Mouse (Mus musculus) cerebellum, adult 11 months (tissue): ENCODE data around the gene Fntb.

Source experiments
- DNase-seq: peaks from one replicate; pipeline ENCODE4 v3.0.0; 2022

Fntb gene

DNA sequence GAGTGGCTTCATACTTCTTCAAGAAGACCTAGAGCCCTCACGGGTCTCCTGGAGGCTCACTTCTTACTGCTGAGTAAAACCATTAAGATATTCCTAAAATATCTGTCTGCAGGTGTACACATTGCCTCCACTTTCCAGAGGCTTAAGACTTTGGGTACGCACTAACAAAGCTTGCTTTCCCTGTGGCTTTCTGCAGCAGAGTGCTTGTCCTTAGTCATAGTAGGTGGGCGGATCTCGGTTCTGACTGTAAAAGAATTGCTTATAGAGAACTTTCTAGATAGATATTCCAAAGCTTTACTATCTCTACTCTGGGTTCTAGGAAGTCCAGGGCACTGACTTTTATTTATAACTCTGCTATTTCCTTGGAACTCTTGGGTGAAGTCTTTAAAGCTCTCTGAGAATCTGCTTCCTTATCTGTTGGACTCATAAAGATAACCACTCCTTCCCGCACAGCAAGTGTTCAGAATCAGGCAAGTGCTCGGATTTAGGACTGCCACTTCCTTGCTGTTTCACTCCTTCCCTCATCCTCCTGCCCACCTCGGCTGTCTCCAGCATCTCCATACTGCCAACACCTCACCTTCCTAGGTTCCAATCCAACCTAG is 31.6 kb downstream of the Fntb start:
- no peak for DNase-seq

DNA sequence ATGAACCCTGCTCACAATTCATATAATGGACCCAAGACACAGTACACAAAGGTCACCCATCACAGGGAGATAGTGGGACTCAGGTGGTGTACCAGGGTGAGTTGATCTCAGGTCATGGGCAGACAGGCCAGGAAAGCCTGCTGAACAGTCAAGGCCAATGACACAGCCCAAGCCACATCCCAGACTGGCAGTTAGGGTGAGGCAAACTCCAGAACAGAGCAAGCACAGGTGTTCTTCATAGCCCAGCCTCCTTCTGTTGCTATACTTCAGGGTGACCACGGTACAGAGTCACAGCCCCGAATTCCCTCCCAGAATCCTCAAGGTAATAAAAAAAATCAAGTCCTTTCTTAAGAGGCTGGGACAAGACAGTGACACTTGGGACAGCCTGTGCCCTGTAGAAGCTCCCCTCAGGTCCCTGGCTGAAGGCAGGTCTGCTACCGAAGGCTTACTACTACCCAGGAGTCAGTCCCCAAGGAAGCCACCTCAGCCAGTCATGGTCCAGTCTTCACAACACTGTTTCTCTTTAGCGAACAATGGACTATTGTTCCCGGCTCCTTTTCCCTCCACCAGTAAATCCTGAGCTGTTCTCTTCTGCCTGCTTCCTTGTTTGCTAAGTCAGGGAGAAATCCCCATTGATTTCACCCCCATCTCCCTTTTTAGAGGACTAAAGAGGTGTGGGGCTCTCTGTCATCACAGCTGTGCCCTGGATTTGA is 32.8 kb downstream of the Fntb start:
- no peak for DNase-seq

DNA sequence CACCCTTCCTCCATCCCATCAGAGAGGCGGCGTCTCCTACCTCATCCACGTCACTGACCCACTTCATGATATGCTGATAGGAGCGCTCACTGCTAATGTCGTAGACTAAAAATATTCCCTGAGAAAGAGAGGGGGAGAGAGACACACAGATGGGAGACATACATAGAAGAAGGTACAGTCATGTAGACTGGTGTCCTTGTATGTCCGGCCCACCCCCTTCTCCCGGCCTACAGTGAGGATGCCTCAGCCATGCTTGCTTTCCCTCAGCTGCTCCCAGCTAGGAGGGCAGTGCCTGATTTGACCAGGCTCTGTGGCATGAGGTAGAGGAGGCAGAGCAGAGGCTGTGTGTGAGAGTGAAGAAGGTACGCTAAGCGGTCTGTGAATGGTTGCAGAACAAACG is 37.6 kb downstream of the Fntb start:
- no peak for DNase-seq

DNA sequence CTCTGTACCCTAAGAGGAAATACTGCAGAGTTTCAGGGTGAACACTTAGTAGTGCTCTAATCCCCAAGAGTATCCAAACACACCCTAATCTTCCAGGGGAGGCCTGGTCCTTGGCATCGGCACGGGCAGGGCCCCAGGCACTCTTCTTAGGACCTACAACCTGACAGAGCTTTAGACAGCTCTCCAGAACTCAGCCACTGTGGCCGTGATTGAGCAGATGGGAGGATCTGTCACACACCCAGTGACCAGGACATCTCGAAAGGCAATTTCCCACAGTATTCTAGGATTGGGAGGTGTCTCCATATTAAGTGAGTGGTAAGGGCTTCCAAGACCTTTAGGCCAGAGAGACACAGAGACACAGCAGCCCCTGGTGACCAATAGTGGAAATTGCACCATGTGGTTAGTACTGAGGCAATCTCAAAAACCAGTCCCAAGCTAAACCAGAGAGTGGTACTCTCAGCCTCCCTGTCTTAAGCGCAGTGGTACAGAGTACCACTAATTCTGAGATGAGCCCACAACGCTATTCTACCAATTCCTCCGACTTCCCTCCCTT is 38.4 kb downstream of the Fntb start:
- DNase-seq, result peak; percentile 67

DNA sequence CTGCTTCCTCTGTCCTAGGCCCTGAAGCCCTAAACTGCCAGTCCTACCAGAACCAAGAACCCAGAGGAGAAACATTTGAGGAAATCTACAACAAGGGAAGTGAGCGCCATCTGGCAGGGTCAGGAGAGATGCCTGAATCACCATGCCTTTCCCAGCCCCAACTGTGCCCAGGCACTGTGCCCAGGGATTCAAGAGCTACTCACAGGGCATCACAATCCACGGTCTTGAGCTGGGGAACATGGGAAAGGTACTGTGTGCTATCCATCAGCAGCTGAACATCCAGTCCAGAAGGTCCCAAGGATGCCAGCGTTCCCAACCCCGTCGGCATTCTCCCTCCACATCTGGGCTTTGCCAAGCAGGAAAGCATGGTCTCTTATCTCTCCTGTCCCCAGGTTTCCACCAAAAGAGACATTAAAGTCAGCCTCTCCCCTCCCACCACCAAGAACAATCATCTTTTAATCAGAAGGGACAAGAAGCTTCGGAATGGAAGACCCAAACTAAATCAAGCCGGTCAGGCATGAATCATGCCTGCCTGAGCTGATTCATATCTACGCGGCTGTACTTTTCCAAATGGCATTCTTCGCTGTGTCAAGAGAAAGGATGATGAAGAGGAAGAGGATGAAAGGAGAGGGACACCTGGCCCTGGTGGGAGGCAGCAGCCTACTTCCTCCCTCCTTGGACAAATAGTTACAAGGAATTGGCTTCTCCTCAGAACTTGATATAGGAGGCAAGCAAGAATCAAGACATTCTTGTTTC is 39.8 kb downstream of the Fntb start:
- peak; percentile 97 for DNase-seq

DNA sequence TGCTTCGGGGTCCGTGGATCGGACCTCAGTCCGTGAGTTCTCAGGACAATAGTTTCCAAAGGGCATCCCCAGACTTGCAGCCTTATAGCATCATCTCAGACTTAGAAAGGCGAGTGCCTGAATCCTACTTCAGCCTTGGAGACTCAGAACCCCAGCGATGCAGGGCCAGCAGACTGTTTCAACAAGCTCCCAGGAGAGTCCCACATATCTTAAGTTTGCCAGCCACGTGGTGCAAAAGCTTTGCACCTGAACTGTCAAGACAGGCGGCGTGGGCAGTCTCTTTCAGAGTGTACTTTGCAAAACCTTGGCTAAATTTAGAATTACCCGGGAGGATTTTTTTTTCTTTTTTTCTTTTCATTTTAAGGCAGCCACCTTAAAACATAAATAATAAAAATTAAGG is 42.4 kb downstream of the Fntb start:
- DNase-seq, result no peak

DNA sequence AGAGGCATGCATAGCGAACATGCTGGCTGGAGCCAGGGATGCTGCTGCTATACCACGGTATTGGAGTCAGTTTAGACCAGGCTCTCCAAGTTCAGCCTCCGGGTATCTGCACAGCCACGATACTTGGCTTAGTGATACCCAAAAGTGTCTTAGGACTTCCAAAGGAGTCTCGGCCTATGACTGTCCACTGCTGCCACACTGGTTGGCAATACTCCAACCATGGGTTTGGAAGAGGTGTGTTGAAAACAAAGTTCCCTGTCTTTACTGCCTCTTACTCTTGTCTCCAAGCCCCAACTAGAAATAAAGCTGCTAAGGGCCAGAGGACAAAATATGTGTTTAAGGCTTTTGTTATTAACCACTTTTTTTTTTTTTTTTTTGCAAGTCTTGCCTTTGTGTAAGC is 45.1 kb downstream of the Fntb start:
- DNase-seq, result no peak

DNA sequence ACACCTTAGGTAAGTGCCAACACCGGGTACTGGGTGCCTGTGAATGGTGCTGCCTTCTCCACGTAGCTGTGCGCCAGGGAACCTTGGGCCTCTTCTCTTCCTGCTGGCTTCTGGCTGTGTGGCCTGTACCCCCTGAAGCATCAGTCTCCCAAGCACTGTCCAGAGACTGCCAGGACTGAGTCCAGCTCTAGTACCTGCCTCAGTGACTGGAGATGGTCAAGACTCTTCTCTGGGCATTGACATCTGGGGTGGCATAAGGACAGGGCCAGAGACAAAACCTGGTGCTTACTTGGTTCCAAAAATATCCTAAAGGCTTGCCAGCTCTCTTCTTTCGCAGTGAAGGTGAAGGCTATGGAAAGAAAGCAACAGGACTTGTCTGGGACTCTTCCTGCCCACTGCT is 45.6 kb downstream of the Fntb start:
- peak; percentile 55 for DNase-seq

DNA sequence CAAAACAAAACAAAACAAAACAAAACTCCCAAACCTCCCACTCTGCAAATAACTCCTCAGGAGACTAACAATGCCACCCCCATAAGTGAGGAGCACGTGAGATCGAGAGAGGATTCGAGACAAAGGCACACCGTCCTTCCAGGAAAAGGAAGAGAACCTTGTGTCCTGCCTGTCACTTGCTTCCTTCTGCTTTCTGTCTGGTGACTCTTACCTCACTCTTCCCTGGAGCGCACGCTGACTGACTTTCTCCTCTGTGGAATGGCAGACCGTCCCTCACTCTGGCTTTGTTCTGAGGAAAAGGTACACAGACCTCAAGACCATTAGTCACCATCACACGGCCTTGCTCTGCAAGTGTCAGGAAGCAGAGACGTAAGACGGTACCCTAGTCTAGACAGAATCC is 48.2 kb downstream of the Fntb start:
- DNase-seq, result no peak

DNA sequence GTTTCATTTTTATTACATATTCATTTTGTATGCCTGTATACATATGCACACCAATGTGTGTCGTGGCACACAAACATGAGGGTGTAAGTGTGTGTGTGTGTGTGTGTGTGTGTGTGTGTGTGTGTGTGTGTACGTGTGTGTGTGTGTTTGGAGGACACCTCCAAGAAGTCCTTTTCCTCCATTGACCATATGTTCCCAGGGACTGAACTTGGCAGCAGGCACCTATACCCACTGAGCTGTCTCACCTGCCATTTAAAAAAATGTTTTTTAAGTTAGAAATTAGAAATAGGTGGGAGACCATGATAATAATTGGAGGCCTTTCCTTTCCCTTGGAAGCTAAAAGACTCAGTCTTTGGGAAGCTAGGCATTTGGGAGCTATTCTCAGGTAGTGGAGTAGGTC is 48.7 kb downstream of the Fntb start:
- DNase-seq, result no peak

DNA sequence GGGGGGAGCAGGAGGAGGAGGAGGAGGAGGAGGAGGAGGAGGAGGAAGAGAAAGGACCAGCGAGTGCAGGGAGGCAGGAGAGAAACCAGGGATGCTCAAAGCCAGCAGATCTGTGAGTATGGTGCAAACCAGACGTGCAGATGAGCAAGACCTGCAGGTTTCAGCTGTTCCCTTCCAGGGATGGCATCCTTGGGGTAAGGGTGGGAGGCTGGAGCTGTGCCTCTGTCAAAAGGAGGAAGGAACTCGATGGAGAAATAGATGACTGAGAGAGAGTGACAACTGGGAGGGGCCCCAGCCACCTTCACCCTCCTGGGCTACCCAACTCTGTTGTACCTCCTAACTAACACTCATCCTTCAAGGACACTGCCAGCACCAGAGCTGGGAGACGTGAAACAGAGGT is 51.3 kb downstream of the Fntb start:
- no peak for DNase-seq

DNA sequence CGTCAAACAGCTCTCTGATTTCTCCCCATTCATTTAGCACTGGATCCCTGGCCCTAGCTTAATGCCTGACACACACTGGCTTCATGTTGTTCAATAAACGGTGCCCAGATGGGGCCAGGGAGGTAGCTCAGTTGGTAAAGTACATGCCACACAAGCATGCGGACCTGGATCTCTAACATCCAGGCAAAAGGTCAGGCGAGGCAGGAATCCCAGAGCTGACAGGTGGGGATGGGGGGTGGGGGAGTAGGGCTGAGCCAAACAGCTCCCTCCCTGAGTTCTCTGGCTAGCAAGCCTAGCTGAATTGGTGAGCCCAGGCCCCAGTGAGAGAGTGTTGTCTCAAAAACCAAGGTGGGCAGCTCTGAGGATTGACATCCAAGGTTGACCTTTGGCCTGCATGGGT is 51.8 kb downstream of the Fntb start:
- DNase-seq, result no peak

DNA sequence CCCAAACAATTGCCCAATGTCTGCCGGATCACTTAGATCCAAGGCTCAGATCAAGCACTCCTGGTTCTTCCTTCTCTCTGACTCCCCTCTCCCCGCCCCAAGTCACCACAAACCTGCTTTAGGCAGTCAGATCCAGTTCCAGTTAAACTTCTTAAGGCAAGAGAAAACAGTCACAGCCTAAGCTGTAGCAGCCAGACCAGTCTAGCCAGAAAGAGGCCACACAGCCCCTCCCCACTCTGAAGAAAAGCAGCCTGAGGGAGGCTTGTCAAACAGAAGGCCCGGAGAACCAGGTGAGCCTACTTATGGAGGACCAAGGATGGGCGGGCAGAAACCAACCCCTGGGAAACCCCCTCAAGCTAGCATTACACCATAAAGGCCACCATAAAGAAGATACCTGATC is 52.7 kb downstream of the Fntb start:
- no peak for DNase-seq

DNA sequence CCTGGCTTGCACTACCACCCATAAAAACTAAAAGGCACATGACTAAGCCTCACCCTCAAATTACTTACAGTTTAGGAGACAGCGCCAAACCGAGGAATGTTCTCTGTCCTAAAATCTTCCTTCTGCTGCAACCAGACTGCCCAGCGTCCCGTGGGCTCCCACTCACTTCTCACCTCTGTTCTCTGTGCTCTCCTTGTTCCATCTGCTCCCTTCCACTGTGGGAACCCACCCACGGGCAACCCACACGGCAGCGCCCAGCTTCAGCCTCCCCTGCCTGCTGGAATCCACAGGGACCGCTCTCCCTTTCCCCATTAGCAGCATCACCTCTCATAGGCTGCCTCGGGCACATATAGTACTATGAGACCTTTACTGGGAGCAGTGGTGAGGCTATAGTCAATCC is 53.5 kb downstream of the Fntb start:
- no peak for DNase-seq

DNA sequence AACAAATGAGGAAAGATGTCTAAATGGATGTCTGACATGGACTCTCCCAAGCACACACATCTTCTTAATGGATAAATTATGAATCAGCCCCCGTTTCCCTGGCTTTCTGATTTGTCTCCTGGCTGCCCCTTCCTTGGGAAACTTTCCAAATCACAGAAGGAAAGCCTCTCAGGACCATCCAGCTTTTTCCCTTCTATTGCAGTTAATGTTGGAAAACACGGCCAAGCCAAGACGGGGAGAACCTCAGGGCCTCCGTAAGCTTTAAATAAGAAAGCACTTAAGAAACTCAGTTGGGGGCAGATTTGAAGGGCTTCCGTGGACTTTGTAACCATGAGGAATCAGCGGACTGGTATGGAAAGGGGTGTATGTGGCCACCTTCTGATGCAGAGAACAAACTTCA is 54.4 kb downstream of the Fntb start:
- no peak for DNase-seq

DNA sequence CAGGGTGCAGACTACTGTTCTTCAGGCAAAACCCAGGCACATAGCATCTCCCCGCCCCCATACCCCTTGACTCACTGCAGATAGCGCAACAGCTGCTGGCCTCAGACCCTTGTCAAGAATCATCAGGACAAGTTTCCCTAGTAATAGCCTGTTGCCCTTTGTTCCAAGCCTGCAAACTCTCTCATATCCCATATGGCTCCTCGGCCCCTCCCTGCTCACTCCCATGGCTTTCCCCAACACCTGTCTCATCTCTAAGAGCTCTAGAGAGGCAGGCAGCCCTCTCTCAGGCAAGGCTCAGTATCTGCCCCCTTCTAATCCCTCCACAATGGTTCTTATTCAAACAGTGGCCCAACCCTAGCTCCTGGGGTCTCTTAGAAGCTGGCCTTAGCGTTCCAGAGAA is 55.2 kb downstream of the Fntb start:
- DNase-seq, result no peak

DNA sequence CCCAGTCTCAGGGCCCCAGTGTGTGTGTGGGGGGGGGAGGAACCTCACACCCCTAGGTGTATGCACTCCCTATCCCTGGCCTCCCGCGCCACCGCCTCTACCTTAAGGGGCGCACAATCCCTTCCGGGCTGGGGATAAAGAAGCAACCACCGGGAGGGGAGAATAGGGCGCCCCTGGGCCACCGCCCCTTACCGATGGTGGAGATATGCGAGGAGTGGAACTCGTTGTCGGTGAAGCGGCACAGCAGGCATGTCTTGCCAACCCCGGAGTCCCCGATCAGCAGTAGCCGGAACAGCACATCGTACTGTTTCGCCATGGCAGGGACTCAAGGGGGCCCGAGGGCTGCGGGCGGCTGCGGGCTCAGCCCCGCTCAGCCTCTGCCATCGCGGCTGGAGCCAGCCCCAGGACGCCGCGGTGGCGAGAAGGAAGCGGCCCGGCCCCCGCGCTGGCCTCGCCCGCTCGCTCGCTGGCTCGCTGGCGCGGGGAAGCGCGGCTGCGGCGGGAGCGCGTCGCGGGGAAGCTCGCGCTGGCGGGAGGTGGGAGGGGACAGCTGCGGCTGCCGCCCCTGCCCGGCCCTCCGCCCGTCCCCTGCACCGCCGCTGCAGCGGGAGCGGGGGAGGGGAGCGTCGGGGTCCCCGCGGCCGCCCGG is 56.7 kb downstream of the Fntb start:
- peak; percentile 62 for DNase-seq

DNA sequence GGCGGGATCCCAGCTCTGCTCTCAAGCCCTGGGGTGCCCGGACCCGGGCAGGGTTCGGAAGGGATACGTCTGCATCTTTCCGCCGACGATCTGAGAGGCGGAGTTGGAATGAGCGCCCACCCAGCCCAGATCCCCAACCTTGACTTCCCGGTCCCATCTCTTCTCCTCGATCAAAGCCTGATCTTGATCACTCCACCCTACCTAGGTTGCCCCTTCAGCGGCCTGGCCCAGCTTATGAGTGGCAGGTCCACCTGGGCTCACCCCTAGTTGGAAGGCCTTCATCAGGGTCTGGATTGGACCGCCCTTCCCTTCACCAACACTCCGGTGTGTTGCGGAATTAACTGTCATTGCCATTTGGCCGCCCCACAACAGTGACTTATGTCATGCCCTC is 57.3 kb downstream of the Fntb start, which contains the start of gene Rab15:
TSS of gene Rab15 (minus strand) at position 258 of the 391 bp plus-strand sequence.
- DNase-seq, result no peak

DNA sequence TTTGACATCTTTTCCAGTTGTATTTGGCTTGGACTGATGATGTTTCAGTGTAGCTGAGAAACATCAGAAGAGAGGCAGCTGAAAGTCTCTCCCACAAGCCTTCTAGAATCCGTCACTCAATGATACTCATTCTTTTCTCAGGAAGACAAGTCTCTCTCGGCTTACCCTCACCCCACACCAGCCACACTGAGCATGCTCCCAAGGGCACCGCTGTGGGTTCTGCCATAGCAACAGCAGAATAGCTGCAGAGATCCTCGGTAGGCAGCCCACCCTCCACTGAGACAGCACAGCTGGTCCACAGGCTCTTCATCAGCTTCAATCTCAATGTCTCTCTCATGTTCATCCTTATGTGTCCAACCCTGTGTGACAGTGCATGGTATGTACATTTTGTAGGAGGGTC is 59.9 kb downstream of the Fntb start:
- DNase-seq, result no peak

DNA sequence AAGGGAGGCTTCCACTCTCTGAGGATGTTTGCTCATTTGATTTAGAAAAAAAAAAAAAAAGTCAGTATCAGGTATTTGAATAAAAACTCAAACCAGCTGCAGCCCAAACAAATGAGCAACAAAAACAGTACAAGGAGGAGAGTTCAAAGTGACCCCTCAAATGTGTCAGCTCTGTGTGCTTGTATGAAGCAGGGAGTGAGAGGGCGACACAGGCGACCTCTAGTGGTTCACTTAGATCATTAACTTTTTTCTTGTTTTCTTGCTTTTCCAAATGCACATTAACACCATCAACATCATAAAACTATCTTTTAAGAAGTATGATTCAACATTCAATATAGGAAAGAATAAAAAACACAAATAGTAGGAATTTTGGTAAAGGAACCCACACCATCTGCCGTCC is 67.3 kb downstream of the Fntb start:
- no peak for DNase-seq

DNA sequence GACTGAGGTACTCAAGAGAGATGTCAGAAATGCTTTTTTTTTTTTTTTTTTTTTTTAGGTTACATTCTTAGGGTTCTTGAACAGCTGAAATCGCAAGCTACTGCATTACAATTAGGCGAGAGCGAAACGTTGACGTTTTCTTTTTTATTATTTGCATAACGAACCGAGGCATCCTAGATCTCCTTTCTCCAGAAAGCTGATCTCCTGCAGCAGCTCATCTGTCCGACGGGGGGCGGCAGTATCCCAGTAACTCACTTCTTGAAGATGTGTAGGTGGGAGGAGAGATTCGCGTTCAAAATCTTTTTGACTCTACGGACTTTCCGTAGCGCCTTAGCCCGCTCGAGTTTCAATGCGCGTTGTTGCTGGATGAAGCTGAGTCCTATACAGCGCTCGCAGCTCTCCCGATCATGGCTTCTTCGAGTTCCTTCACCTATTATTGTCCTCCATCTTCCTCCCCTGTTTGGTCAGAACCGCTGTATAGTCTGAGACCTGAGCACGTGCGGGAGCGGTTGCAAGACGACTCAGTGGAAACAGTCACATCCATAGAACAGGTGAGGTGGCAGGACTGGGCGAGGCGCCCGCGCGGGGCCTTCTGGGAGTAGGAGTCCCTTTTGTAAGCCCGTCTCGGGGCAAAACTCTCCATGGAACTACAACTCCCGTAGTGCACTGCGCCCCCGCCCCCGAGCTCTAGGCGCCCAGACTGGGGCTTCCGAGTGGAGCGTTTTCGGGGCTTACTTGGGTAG is 71.9 kb downstream of the Fntb start:
- peak; percentile 99 for DNase-seq

DNA sequence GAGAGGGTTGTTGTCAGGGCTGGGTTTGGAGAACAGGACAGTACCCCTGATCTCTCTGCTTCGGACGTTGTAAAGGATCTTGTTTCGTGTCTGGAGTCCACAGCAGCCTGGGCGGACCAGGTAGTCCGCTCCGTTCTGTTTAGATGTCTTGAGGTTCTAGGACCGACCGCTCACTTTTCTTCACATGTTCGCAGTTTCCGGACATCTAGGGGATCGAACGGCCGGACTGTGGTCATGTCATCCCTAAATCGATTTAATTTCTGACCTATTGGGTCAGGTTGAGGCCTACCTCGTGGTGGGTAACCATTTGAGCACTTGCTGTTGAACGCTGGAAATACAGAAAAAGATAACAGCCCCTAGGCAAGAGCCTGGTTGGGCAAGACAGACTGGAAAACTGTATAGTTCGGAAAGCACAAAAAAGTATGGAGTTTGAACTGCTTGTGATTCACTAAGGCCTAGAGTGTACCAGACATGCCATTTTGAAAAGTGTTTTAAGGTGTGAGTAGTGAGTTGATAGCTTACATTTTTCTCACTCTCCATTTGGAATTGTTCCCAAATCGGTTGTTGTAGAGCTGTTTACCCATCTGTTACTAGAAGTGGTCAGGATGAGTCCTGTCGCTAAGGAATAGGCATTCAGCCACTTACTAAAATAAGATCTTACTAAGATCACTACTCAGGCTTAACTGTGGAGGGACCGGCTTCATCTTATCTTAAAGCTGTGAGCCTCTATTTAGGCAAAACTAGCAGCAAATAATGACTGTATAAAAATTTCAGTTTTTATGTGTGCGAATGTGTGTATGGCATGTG is 72.7 kb downstream of the Fntb start:
- DNase-seq, result no peak
